Mouse (Mus musculus): ENCODE results near the gene Stx18.

GRCm38 (mm10) chr5:38065454-38065853 lies 26.9 kb downstream of the Stx18 start:
- TF ChIP-seq ZNF384 (IDR thresholded peaks at IDR 0.05; ENCODE audit: low read depth, low read length): no peak
- TF ChIP-seq CHD2 (IDR thresholded peaks at IDR 0.05; ENCODE audit: low read depth, low read length): no peak
- TF ChIP-seq HCFC1 (IDR thresholded peaks at IDR 0.05; ENCODE audit: borderline replicate concordance, insufficient read depth, low read length): no peak
- TF ChIP-seq MAFK (IDR thresholded peaks at IDR 0.05; ENCODE audit: insufficient read depth, low read depth, low read length): no peak

Measured in ES-E14 (cell line).